8 mouse cellular contexts compared by ENCODE assay signal in genomic region chr4:148288055-148288549, GRCm38 (mm10). TPM values are rescaled to one million over a fixed set of nuclear protein-coding genes. Genes with fewer than 3 reads are reported as not detected.
DNase-seq lines count a peak whose midpoint lies in the region; ATAC-seq and TF ChIP-seq lines count a peak whose summit lies in the region.

No protein-coding gene starts in this region.

- H3K4me2 ChIP-seq in hindbrain, embryonic 12.5 days (replicated peaks) = peak overlapping the region; percentile 68
- H3K4me2 ChIP-seq in lung, embryonic 14.5 days = peak overlapping the region; percentile 61

- H3K4me1 ChIP-seq in hindbrain, embryonic 12.5 days = peaks cover 52% of the 10 kb centered on the region
- H3K4me1 ChIP-seq in lung, embryonic 14.5 days (ENCODE audit: insufficient read depth) = no peaks in the 10 kb centered on the region

- DNase-seq in adrenal gland, adult (ENCODE audit: inconsistent age in 2 of 2, low spot score in 1 of 2) = peak; percentile 89 to 95
- peak; percentile 97 to 98 for DNase-seq in cerebellum, postnatal 36 days
- peak; percentile 84 to 89 for DNase-seq in frontal cortex, postnatal 25 days (ENCODE audit: low spot score in 2 of 2)
- peak; percentile 93 for DNase-seq in layer of hippocampus, adult 9-11 months
- DNase-seq in lung, embryonic 14.5 days = peak; percentile 89
- peak; percentile 57 for DNase-seq in ovary, postnatal 36 days (ENCODE audit: low spot score)
- DNase-seq in thymus, postnatal 36 days = peak; percentile 43 to 53

- peaks cover 19% of the 10 kb centered on the region for H3K27me3 ChIP-seq in hindbrain, embryonic 12.5 days
- H3K27me3 ChIP-seq in lung, embryonic 14.5 days (ENCODE audit: insufficient read depth, low read length) = peaks cover 33% of the 10 kb centered on the region

- peak overlapping the region; percentile 79 for H3K27ac ChIP-seq in hindbrain, embryonic 12.5 days
- no peak overlapping the region for H3K27ac ChIP-seq in lung, embryonic 14.5 days (ENCODE audit: low read depth)

- peak overlapping the region; percentile 57 for H3K4me3 ChIP-seq in hindbrain, embryonic 12.5 days
- H3K4me3 ChIP-seq in lung, embryonic 14.5 days (ENCODE audit: low read depth, low read length) = peak overlapping the region; percentile 35

- H3K9ac ChIP-seq in hindbrain, embryonic 12.5 days = peak overlapping the region; percentile 85
- H3K9ac ChIP-seq in lung, embryonic 14.5 days = no peak overlapping the region

- no peaks in the 10 kb centered on the region for H3K36me3 ChIP-seq in hindbrain, embryonic 12.5 days
- no peaks in the 10 kb centered on the region for H3K36me3 ChIP-seq in lung, embryonic 14.5 days (ENCODE audit: insufficient read depth)

- peak; percentile 93 for TF ChIP-seq CTCF in lung, embryonic 14.5 days (IDR thresholded peaks at IDR 0.05; ENCODE audit: low read depth)

- ATAC-seq in hindbrain, embryonic 12.5 days (ENCODE audit: low FRiP score) = peak; percentile 94
- ATAC-seq in lung, embryonic 14.5 days (ENCODE audit: insufficient read depth) = peak; percentile 91

- 4% methylated on average over 32 of the region's 32 CpGs for WGBS in hindbrain, embryonic 12.5 days
- 3% methylated on average over 32 of the region's 32 CpGs for WGBS in lung, embryonic 14.5 days

- H3K9me3 ChIP-seq in hindbrain, embryonic 12.5 days (replicated peaks) = no peaks in the 10 kb centered on the region
- H3K9me3 ChIP-seq in lung, embryonic 14.5 days (ENCODE audit: low read depth, low read length) = no peaks in the 10 kb centered on the region

RNA-seq across cellular contexts. Expression of gene Disp3, which starts 0.3 kb away (rescaled TPM):
- 13.2 and 14.7 TPM in 2 replicates for polyA plus RNA-seq in hindbrain, embryonic 12.5 days (2016; fragmentation: Nextera tagmentation; extraction: Ambion mirVana)
- 0.18 TPM in 2 replicates for polyA plus RNA-seq in lung, embryonic 14.5 days (2014; fragmentation: Nextera tagmentation; extraction: Ambion mirVana)

Comparison
In these comparisons a context has a peak if more than half of its experiments do, and no peak if none do; other contexts are left out.
1. RNA of gene Disp3, which starts 0.3 kb away (polyA plus RNA-seq): 13.2 to 14.7 TPM in hindbrain, embryonic 12.5 days; 0.18 TPM in lung, embryonic 14.5 days; every median in the first group is over 10 times any median in the second.
2. Peak in every context shown above with its lines, with median percentiles within 50 percentile points of each other: DNase-seq.